Mouse (Mus musculus) c-Kit-positive CD71-positive TER-119-positive erythroid progenitor cells, embryonic 14.5 days (primary cell): ENCODE results near the gene Ogfrl1.

Source experiments
- DNase-seq: peaks from one replicate; pipeline ENCODE4 v3.0.0-alpha.2; 2013; ENCODE audit warnings: low spot score

The Ogfrl1 gene

DNA sequence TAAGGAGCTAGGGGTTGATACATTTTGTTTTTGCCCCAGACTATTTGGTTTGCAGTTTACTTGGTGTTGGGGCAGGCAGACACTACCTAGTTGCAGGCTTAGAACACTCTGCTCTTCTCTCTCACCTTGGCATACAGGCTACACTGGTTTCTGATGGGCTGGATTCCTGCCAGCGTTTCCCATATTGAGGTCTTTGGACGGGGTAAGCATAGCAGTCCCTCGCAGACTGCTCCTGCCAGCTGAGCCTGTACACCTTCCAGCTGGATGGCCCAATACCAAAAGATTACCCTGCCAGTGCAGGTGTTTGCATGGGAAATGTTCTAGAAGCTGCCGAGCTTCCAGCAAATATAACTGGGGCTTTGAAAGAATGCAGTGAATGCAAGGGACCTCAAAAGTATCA is 45.8 kb downstream of the Ogfrl1 start:
- no peak for DNase-seq

GRCm38 (mm10) chr1:23345633-23346032 is 51.9 kb downstream of the Ogfrl1 start:
- no peak for DNase-seq

DNA sequence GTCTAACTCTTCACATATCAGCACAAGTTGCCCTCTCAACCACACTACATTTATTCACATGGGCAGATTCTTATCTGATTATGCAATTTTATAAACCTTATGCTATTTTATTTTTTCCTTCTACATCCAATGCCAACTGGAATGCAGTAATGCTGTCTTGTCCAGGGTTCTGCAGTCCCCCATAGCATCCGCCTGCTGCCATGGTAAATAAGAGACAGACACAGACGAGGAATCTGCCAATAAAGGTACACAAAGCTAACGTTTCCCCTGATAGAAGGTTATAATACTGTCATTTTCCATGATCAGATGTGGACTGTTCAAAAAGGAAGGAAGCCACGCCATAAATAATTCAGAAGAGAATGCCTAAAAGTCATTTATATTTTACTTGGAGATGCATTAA is 54.7 kb downstream of the Ogfrl1 start:
- DNase-seq, result no peak

- no peak for DNase-seq
These were observed 55.3 kb downstream of the Ogfrl1 start for GRCm38 (mm10) chr1:23342224-23342623.

- peak; percentile 68 for DNase-seq
These were observed 61.7 kb downstream of the Ogfrl1 start for GRCm38 (mm10) chr1:23335726-23336363.

DNA sequence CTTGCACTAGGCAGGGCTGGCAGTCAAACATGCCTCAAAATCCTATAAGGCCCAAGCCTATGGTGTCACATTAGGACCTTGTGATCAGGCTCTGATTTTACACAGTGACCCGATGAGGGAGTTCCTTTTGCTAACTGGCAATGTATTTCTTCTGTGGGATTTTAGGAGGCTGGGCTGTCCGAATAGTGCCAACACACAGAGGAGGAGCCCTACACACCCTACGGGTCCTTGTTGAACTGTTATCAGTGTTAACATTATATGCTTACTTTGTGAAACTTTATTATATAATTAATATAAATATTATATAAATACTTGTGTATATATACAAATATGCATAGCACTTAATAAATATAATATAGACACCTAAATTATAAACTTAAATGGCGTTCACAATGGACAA is 62.5 kb downstream of the Ogfrl1 start:
- DNase-seq, result no peak

GRCm38 (mm10) chr1:23332192-23332591 is 65.4 kb downstream of the Ogfrl1 start:
- no peak for DNase-seq

- DNase-seq, result no peak
These were observed 72.4 kb downstream of the Ogfrl1 start for GRCm38 (mm10) chr1:23325160-23325559.

GRCm38 (mm10) chr1:23324226-23324625 is 73.3 kb downstream of the Ogfrl1 start:
- peak; percentile 54 for DNase-seq

DNA sequence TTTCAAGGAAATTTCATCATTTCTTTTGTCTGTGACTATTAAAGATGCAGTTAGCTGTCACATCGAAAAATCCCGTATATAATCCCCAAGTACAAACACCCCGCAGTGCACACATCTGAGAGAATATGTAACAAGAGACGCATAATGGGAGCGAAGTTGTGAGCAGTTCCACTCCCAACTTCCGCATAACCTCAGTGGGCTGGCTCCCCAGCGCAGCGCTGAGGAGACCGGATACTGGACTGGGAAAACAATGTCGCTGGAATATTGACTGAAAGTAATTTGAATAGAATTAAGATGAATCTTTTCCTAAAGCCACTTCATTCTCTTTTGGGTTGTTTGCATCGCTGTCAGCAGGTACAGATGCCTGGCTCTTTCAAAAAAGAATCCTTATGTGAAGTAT is 74.3 kb downstream of the Ogfrl1 start:
- no peak for DNase-seq

DNA sequence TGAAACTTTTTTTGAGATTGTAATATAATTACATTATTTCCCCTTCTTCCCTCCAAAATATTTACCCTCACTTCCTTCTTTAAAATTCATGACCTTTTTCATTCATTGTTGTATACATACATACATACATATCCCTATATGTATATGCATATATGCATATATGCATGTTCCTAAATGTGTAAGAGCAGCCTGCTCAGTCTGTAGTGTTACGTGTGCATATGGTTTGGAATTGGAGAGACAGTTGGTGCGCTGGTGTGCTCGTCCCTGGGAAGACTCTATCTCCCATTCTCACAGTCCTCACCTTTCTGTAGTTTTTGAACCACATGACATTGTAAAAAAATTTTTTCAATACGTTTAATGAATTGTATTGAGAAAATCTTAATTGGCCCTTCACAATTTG is 75.4 kb downstream of the Ogfrl1 start:
- DNase-seq, result no peak

DNA sequence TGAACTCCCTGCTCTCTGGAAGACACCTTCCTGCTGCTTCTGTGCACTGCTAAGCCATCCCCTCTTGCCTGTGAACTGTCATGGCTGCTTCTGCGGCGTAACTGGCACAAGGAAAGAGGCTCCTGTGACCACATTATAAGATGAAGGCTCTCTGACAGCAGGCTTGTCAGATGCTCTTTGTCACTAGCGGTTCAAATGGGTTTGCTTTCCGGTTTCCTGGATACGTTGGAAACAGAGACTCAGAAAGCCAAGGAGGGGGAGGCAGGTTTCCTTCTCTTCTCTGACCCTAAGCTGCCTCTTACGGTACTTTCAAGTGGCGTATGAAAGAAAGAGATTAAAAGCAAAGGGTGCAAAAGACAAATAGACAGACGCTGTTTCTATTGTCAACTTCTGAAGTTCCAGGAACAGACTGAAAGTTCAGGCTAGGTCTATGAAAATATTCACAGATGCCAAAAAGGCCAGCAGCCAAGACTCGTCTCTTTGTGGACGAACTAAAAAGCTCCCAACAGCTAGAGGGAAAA is 76.2 kb downstream of the Ogfrl1 start:
- no peak for DNase-seq

- no peak for DNase-seq
These were observed 76.9 kb downstream of the Ogfrl1 start for GRCm38 (mm10) chr1:23320591-23321195.
